Mouse (Mus musculus): Measurements from ENCODE around the gene Aldoc. TPM values are rescaled to one million over a fixed set of nuclear protein-coding genes. Genes with fewer than 3 reads are reported as not detected.

The Aldoc gene
- polyA plus RNA-seq, 1 experiment, result 3.5 TPM

- no peak for TF ChIP-seq GATA1 (IDR thresholded peaks at IDR 0.05; ENCODE audit: low read length)
Observed at GRCm38 (mm10) chr11:78371711-78372110, 48.9 kb downstream of the Aldoc start.

- TF ChIP-seq GATA1 (IDR thresholded peaks at IDR 0.05; ENCODE audit: low read length), result no peak
Observed at GRCm38 (mm10) chr11:78372166-78372565, 49.4 kb downstream of the Aldoc start.

GRCm38 (mm10) chr11:78372610-78373009 lies 49.8 kb downstream of the Aldoc start:
- no peak for TF ChIP-seq GATA1 (IDR thresholded peaks at IDR 0.05; ENCODE audit: low read length)

GRCm38 (mm10) chr11:78374147-78374546 lies 51.4 kb downstream of the Aldoc start:
- TF ChIP-seq GATA1 (IDR thresholded peaks at IDR 0.05; ENCODE audit: low read length), result no peak

Other genes starting within 250 kb of the Aldoc start
- gene Eral1, start 242.6 kb upstream of the Aldoc start, polyA plus RNA-seq (2012), result 6.1 and 8.8 TPM in 2 replicates
- 24.2 and 24.7 TPM in 2 replicates for gene Fam222b, start 228.3 kb upstream of the Aldoc start, polyA plus RNA-seq (2012)
- gene Traf4, start 157.4 kb upstream of the Aldoc start, polyA plus RNA-seq (2012), result 23.6 and 25.9 TPM in 2 replicates
- 6.0 TPM in 2 replicates for gene Nek8, start 146.3 kb upstream of the Aldoc start, polyA plus RNA-seq (2012)
- 90.9 and 118 TPM in 2 replicates for gene Tlcd1, start 146.3 kb upstream of the Aldoc start, polyA plus RNA-seq (2012)
- 345 and 1,761 TPM in 2 replicates for gene Rpl23a, start 139.4 kb upstream of the Aldoc start, polyA plus RNA-seq (2012)
- 1.2 and 1.4 TPM in 2 replicates for gene Rab34, start 134.5 kb upstream of the Aldoc start, polyA plus RNA-seq (2012)
- not detected in 2 replicates for gene Proca1, start 129.6 kb upstream of the Aldoc start, polyA plus RNA-seq (2012)
- 2.5 and 8.6 TPM in 2 replicates for gene Sdf2, start 77.2 kb upstream of the Aldoc start, polyA plus RNA-seq (2012)
- 96.8 and 108 TPM in 2 replicates for gene Supt6, start 77.0 kb upstream of the Aldoc start, polyA plus RNA-seq (2012)
- 41.3 and 62.1 TPM in 2 replicates for gene 2610507B11Rik, start 61.2 kb upstream of the Aldoc start, polyA plus RNA-seq (2012)
- gene BC030499, start 32.1 kb upstream of the Aldoc start, polyA plus RNA-seq (2012), result not detected in 2 replicates
- 28.8 and 67.9 TPM in 2 replicates for gene Spag5, start 21.4 kb upstream of the Aldoc start, polyA plus RNA-seq (2012)
- gene Pigs, start 5.4 kb downstream of the Aldoc start, polyA plus RNA-seq (2012), result 50.2 and 84.3 TPM in 2 replicates
- gene Unc119, start 20.5 kb downstream of the Aldoc start, polyA plus RNA-seq (2012), result 28.0 and 37.7 TPM in 2 replicates
- gene Foxn1, start 63.6 kb downstream of the Aldoc start, polyA plus RNA-seq (2012), result not detected in 2 replicates
- gene Slc13a2, start 99.2 kb downstream of the Aldoc start, polyA plus RNA-seq (2012), result not detected in 2 replicates
- gene Slc46a1, start 142.7 kb downstream of the Aldoc start, polyA plus RNA-seq (2012), result not detected in 2 replicates
- gene Sarm1, start 174.8 kb downstream of the Aldoc start, polyA plus RNA-seq (2012), result 0.01 TPM in 1 of 2 replicates, not detected in the other
- not detected in 2 replicates for gene Vtn, start 176.1 kb downstream of the Aldoc start, polyA plus RNA-seq (2012)
- gene Sebox, start 180.5 kb downstream of the Aldoc start, polyA plus RNA-seq (2012), result not detected in 2 replicates
- gene Tmem199, start 189.2 kb downstream of the Aldoc start, polyA plus RNA-seq (2012), result 16.3 and 20.5 TPM in 2 replicates
- 70.4 and 86.4 TPM in 2 replicates for gene Poldip2, start 189.2 kb downstream of the Aldoc start, polyA plus RNA-seq (2012)
- 4.2 and 5.2 TPM in 2 replicates for gene Tnfaip1, start 213.4 kb downstream of the Aldoc start, polyA plus RNA-seq (2012)
- gene Ift20, start 213.4 kb downstream of the Aldoc start, polyA plus RNA-seq (2012), result 37.8 and 49.7 TPM in 2 replicates
- 32.9 and 33.4 TPM in 2 replicates for gene Tmem97, start 227.8 kb downstream of the Aldoc start, polyA plus RNA-seq (2012)